ENCODE assay signal across 18 mouse cellular contexts in the genomic region with DNA sequence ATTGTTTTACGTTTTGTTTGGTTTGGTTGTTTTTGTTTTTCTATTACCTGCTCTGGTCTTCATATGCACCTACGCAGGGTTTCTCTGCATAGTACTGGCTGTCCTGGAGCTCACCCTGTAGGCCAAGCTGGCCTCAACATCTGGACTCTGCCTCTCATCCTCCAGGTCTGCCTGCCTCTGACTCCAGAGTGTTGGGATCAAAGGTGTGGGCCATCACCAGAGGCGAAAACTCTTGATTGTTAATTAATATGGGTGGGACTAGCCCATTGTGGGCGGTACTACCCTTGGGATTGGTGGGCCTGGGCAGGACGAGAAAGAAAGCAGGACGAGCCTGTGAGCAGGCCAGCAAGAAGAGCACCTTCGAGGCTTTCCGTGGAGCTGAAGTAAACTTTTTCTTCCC. TPM values are rescaled to one million over a fixed set of nuclear protein-coding genes. Genes with fewer than 3 reads are reported as not detected.
DNase-seq lines count a peak whose midpoint lies in the region; ATAC-seq and TF ChIP-seq lines count a peak whose summit lies in the region.
"Had no signal": no experiment of that assay in that cellular context is flagged by ENCODE, and none has a peak within 500 bp of the region (broad histone marks: within the 10 kb centered on the region; RNA-seq: fewer than 3 reads in every experiment).

No protein-coding gene starts in this region.

- H3K9ac ChIP-seq in liver, embryonic 14.5 days (replicated peaks): no peak overlapping the region
- no peak overlapping the region for H3K9ac ChIP-seq in midbrain, embryonic 14.5 days (replicated peaks; ENCODE audit: low read length)
- no peak overlapping the region for H3K9ac ChIP-seq in forebrain, embryonic 13.5 days
- H3K9ac ChIP-seq: forebrain, postnatal 0 days; lung, embryonic 14.5 days had no signal

- no peaks in the 10 kb centered on the region for H3K27me3 ChIP-seq in liver, embryonic 14.5 days (ENCODE audit: control insufficient read depth, insufficient read depth, low read length)
- no peaks in the 10 kb centered on the region for H3K27me3 ChIP-seq in midbrain, embryonic 14.5 days (ENCODE audit: control insufficient read depth, insufficient read depth, low read length)
- H3K27me3 ChIP-seq in forebrain, embryonic 13.5 days: 0 out of 2 replicates have a peak, but pooled peaks cover 2% of the 10 kb centered on the region

- no peak for ATAC-seq in liver, embryonic 14.5 days (ENCODE audit: insufficient read depth)
- ATAC-seq in midbrain, embryonic 14.5 days (ENCODE audit: low FRiP score, low TSS enrichment): no peak
- no peak for ATAC-seq in forebrain, embryonic 13.5 days
- ATAC-seq: forebrain, postnatal 0 days had no signal

- 41% methylated on average over 8 of the region's 8 CpGs for WGBS in liver, embryonic 14.5 days (ENCODE audit: insufficient replicate concordance)
- 44% methylated on average over 8 of the region's 8 CpGs for WGBS in midbrain, embryonic 14.5 days
- WGBS in forebrain, embryonic 13.5 days: 47% methylated on average over 8 of the region's 8 CpGs

- no peak overlapping the region for H3K4me2 ChIP-seq in liver, embryonic 14.5 days (ENCODE audit: low read depth)
- no peak overlapping the region for H3K4me2 ChIP-seq in midbrain, embryonic 14.5 days (ENCODE audit: low read length)
- H3K4me2 ChIP-seq in forebrain, embryonic 13.5 days: no peak overlapping the region
- H3K4me2 ChIP-seq: lung, embryonic 14.5 days had no signal

- H3K4me1 ChIP-seq in liver, embryonic 14.5 days (replicated peaks; ENCODE audit: control insufficient read depth in 2 of 2, insufficient read depth in 2 of 2, low read length in 1 of 2): no peaks in the 10 kb centered on the region
- H3K4me1 ChIP-seq in midbrain, embryonic 14.5 days (ENCODE audit: control insufficient read depth, insufficient read depth, low read length): no peaks in the 10 kb centered on the region
- H3K4me1 ChIP-seq in forebrain, embryonic 13.5 days: no peaks in the 10 kb centered on the region

- no peak overlapping the region for H3K4me3 ChIP-seq in liver, embryonic 14.5 days (ENCODE audit: insufficient read depth in 1 of 2, low read depth in 2 of 2, low read length in 2 of 2)
- H3K4me3 ChIP-seq in midbrain, embryonic 14.5 days (replicated peaks; ENCODE audit: low read depth, low read length): no peak overlapping the region
- H3K4me3 ChIP-seq in forebrain, embryonic 13.5 days: no peak overlapping the region
- H3K4me3 ChIP-seq: erythroblast, embryonic 14.5 days; heart, embryonic 10.5 days had no signal

- no peak overlapping the region for H3K27ac ChIP-seq in liver, embryonic 14.5 days
- no peak overlapping the region for H3K27ac ChIP-seq in midbrain, embryonic 14.5 days (replicated peaks; ENCODE audit: low read depth, low read length)
- no peak overlapping the region for H3K27ac ChIP-seq in forebrain, embryonic 13.5 days
- H3K27ac ChIP-seq: heart, embryonic 10.5 days had no signal

- no peak for DNase-seq in liver, embryonic 14.5 days (ENCODE audit: low read depth in 3 of 3, low spot score in 3 of 3)
- DNase-seq in liver (no peak), R1 (ENCODE audit: low read depth, low spot score) (peak; percentile 37)
- DNase-seq in kidney, adult 8-10 months: peak; percentile 81 to 83
- DNase-seq in kidney, postnatal 36 days: peak; percentile 75 to 78
- no peak for DNase-seq in midbrain, embryonic 14.5 days
- DNase-seq in ovary, postnatal 14 days (ENCODE audit: low spot score): no peak
- DNase-seq: adrenal gland, postnatal 36 days; cerebellum, adult 9-11 months; forebrain, postnatal 0 days; gastrocnemius, postnatal 10 days; heart, postnatal 4 days; lung, embryonic 14.5 days; retina, postnatal 1 day; thymus, postnatal 36 days had no signal

- H3K36me3 ChIP-seq in liver, embryonic 14.5 days (replicated peaks; ENCODE audit: control insufficient read depth, insufficient read depth, low read depth): no peaks in the 10 kb centered on the region
- no peaks in the 10 kb centered on the region for H3K36me3 ChIP-seq in midbrain, embryonic 14.5 days (ENCODE audit: control insufficient read depth, insufficient read depth, low read length)
- H3K36me3 ChIP-seq in forebrain, embryonic 13.5 days (ENCODE audit: poor library complexity, severe bottlenecking): no peaks in the 10 kb centered on the region
- H3K36me3 ChIP-seq: heart, embryonic 10.5 days had no signal

- no peaks in the 10 kb centered on the region for H3K9me3 ChIP-seq in liver, embryonic 14.5 days (ENCODE audit: control insufficient read depth, low read length)
- no peaks in the 10 kb centered on the region for H3K9me3 ChIP-seq in midbrain, embryonic 14.5 days (ENCODE audit: control insufficient read depth, low read length)
- H3K9me3 ChIP-seq in forebrain, embryonic 13.5 days (replicated peaks): no peaks in the 10 kb centered on the region
- H3K9me3 ChIP-seq: heart, embryonic 10.5 days had no signal

- TF ChIP-seq EP300 in liver, embryonic 14.5 days (IDR thresholded peaks at IDR 0.05; ENCODE audit: low read depth): no peak

- peak; percentile 20; the same call in 1 of the 2 replicates for TF ChIP-seq CTCF in liver, embryonic 14.5 days (IDR thresholded peaks at IDR 0.05; ENCODE audit: low read depth)

RNA-seq across cellular contexts. Expression of gene Rnf7, which starts 54.4 kb away (rescaled TPM):
- 64.2 and 110 TPM in 2 replicates for polyA plus RNA-seq in liver, embryonic 14.5 days (2012; rRNA removed)
- 78.6 and 82.3 TPM in 2 replicates for polyA plus RNA-seq in liver, embryonic 14.5 days (2014; fragmentation: Nextera tagmentation; extraction: Ambion mirVana)
- polyA plus RNA-seq in midbrain, embryonic 14.5 days (2014; fragmentation: Nextera tagmentation; extraction: Ambion mirVana): 262 and 263 TPM in 2 replicates
- polyA plus RNA-seq in forebrain, embryonic 13.5 days (2015; fragmentation: Nextera tagmentation; extraction: Ambion mirVana): 235 and 239 TPM in 2 replicates

RNA-seq across cellular contexts. Expression of gene Atp1b3, which starts 59.8 kb away (rescaled TPM):
- 15.9 and 29.3 TPM in 2 replicates for polyA plus RNA-seq in liver, embryonic 14.5 days (2012; rRNA removed)
- polyA plus RNA-seq in liver, embryonic 14.5 days (2014; fragmentation: Nextera tagmentation; extraction: Ambion mirVana): 60.6 and 64.8 TPM in 2 replicates
- polyA plus RNA-seq in midbrain, embryonic 14.5 days (2014; fragmentation: Nextera tagmentation; extraction: Ambion mirVana): 142 and 183 TPM in 2 replicates
- polyA plus RNA-seq in forebrain, embryonic 13.5 days (2015; fragmentation: Nextera tagmentation; extraction: Ambion mirVana): 156 and 158 TPM in 2 replicates

Comparison
In these comparisons a context has a peak if more than half of its experiments do, and no peak if none do; other contexts are left out.
1. DNase-seq: peak in R1 (single experiment), kidney, adult 8-10 months (2 of 2) and kidney, postnatal 36 days (2 of 2); none in liver, embryonic 14.5 days (0 of 3), liver (single experiment), midbrain, embryonic 14.5 days (single experiment) and ovary, postnatal 14 days (single experiment).